Mouse (Mus musculus) ES-CJ7 (cell line): ENCODE measurements at regions not wholly inside any gene's neighbourhood (a gene's known extent, or its start where the extent isn't known, plus 50 kb on each side); places are given as distances from the start of the nearest gene placed in this dataset.
A peak's percentile ranks its signal among the peaks of the same experiment; 100 is the strongest.

ENCODE experiments used
- DNase-seq: peaks from one replicate; pipeline ENCODE4 v3.0.0; 2011; ENCODE audit warnings: low read depth, low spot score

GRCm38 (mm10) chr17:3962176-3962575 is 266.1 kb upstream of the Nox3 start:
- DNase-seq, result no peak

DNA sequence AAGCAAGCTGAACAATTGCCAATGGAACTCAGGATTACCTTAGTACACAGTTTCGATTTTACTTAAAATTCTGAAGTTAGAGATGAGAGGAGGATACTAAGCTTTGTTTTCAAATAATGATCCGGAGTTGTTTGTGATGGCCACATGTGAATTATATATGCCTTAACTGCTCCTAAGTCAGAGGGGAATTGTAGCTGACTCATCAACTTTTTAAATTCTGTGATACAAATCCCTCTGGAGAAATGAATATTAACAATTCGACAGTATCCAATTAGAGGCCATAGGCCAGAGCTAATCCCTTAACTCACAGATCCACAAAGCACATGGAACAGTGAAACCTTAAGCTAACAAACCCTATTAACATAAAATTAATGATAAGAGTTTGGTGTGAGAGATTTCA is 250.5 kb upstream of the Nox3 start:
- no peak for DNase-seq

GRCm38 (mm10) chr17:3936361-3936760 is 240.3 kb upstream of the Nox3 start:
- no peak for DNase-seq

DNA sequence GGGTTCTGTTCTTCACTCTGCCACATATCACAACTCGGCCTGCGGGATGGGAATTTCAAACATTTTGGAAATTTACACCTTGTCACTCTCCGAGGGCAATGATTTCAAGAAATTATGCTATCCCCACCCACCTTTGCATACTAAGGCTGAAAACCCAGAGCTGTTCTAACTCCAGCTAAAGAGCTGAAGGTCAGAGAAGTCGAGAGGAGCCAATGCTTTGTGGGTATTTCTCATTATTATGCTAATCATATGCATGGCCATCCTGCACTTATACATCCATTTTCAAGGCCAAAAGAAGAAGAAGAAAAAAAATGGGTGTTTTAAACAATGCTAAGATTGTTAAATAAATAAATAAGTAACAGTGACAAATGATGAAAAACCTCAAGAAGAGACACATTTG is 237.1 kb upstream of the Nox3 start:
- DNase-seq, result no peak

DNA sequence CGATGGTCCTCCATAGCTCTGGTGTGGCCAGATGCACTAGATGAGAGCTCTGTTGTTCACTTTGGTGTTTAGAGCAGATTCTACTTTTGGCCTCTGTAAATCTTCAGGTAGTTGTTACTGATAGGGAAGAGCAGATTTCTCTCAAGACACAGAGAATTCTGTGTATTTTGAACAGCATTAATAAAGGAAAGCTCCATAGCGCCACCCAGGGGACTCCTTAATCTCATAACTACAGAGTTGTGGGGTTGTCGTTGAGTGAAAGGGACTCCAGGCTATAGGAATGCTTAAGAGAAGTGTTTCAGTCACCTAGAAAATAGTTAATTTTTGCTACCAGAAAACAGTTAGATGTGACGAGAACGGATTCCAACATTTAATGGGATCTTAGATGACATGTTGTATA is 236.0 kb upstream of the Nox3 start:
- DNase-seq, result peak; percentile 5

GRCm38 (mm10) chr17:3927106-3927505 is 231.0 kb upstream of the Nox3 start:
- DNase-seq, result no peak

GRCm38 (mm10) chr17:3920282-3920681 is 224.2 kb upstream of the Nox3 start:
- no peak for DNase-seq

- no peak for DNase-seq
Observed at GRCm38 (mm10) chr17:3892826-3893225, 196.8 kb upstream of the Nox3 start.

DNA sequence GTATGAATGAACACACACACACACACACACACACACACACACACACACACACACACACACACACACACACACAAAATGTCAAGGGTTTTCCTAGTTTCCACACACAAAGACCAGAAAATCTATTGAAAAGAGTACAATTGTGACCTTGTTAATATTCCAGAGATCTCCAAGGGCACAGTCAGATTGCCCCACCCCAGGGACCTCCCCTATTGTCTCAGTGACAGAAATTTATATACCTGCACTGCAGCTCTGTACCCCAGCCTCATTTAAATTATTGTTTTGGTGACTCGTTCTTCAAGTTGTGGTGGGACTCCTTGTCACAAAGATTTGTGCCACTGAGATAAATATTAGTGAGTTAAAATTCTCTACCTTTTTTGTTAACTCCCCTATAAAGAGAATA is 187.1 kb upstream of the Nox3 start:
- DNase-seq, result no peak

DNA sequence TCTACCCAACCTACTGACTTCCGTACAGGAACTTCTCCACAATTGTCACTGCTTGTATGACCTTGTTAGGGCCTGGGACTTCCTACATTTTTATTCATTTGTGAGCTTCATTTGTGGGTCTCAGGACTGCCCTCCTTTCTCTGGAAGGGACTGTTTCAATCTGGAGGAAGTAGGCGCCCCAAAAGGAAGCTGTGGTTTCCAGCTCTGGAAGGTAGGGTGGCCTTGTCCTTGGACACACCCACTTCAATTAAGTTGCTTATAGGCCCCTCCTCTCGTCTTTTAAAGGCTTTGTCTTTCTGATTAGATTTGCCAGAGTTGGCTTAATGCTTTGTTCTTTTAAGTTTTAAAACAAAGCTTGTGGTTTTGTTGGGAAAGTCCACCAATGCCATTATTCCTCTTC is 183.0 kb upstream of the Nox3 start:
- peak; percentile 75 for DNase-seq

DNA sequence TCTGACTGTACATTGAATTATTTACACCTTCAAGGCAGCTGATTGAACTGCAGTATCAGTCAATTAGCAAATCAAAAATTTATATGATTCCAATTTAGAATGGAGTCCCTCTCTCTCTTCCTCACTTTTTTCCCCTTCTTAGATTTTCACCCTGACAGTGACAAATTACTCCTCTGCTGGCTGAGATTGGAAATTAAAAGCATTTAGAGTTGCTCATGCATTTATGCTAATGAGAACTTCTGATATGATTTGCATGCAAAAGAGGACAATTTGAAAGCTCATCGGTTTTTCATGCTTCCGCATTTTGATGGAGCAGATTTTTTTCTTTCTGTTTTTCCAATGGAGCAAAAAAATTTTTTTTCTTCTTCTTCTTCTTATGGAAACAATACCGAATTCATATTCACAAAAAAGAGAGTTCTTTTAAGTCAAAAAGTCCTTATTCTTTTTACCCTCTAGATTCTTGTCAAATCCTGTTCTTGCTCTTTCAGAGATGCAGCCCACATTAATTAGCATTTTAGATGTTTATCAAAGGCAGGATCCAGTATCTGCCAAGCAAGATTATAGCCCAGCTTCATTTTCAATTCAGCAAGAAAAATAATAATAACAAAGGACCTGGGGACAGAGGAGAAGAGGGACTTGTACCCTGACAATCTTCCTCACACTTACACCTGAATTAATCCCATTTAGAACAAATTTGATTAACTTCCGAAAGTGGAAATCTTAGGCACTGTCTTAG is 173.6 kb upstream of the Nox3 start:
- no peak for DNase-seq

DNA sequence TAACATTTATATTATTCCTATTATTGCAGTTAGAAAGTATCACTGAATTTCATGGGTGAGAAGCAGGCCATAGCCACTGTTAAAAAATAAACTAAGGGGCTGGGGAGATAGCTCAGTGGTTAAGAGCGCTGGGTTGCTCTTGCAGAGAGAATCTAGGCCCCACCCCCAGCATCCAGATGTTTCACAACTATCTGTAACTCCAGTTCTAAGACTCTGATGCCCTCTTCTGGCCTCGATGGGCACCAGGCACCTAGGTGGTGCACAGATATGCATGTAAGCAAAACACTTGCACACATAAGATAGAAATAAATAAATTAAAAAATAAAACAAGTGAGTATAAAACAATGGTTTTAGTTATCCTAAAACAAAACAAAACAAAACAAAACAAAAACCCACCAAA is 166.3 kb upstream of the Nox3 start:
- DNase-seq, result peak; percentile 65

DNA sequence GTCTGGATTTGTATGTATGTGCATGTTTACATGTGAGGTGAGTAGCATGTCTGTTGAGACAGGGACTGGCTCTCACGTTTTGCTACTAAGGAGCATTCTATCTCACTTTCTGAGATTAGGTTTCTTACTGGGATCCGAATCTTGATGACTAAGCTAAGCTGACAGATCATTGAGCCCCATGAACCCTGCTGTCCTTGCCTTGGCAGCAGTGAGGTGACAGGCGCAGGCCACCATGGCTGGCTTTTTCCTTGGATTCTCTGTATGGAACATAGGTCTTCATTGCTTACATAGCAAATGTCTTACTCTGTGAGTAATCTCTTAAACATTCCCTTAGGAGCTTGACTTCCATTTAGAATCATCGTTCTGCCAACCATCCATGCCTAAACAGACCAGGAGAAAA is 140.3 kb upstream of the Nox3 start:
- DNase-seq, result no peak

DNA sequence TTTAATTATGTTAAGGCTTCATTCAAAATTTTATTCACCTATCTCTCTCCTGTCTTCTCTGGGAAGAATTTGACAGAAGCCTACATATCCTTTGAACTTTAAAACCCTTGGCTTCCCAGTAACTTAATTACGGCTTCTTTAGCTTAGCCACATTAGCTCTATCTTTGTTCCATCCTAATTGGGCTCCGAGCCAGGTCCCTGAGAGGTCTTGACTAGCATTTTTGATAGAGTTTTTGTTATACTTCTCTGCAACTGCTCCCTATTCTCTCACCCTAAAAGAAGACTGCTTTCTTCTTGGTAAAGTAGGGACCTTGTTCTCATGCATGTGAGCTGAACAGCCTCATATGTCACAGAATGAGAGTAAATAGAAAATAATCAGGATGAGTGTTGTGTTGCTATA is 115.1 kb upstream of the Nox3 start:
- no peak for DNase-seq

DNA sequence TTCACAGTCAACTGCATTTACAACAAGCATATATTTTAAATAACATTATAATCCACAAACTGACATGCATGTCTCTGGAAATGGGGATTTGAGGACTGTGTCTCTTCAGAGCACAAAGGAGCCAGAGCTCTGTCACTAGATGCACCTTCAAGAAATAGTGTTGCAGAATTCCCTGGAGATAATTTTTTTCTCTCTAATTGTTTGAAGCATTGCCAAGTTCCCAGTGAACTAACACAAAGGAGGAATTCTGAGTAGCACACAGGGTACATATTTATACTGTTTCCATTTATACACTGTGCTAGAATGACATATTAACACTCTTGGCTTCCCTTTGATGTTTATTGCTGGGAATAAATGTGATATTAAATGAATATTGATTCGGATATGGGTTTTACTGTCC is 107.4 kb upstream of the Nox3 start:
- no peak for DNase-seq

DNA sequence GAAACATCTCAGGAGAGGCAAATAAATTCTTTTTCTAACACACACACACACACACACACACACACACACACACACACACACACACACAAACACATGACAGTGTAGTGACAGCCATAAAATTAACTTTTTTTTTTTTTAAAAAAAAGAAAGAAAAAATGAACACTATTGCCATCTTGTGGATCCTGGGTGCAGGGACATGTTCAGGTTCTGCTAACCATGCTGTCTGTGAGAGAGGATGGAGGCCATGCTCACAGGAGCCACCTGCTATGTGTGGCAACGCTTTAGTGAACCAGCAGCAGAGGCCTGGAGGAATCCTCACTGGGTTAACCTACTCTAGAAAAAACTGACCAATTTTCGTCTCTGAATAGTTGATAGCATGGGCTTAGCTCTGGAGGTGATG is 96.5 kb upstream of the Nox3 start:
- peak; percentile 31 for DNase-seq

- DNase-seq, result no peak
Observed at GRCm38 (mm10) chr17:3782156-3782555, 86.1 kb upstream of the Nox3 start.

DNA sequence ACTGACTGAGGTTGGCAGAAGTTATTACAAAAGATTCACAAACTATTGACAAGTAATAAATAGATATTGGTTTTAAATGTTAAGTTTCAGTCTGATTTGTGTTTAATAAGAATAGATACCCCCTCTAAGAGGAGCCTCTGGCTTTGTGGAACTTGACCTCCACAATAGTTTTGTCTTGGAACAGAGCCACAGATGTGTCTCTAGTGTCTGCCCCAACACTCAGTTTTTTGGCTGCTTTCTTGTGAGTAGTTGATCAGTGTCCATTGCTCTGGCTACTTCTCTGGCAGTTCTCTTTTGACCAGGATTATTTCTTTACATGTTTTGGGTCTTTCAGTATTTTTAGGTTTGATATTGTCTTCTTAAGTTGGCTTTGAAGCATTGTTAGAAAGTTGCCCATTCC is 81.6 kb upstream of the Nox3 start:
- no peak for DNase-seq

GRCm38 (mm10) chr17:3747808-3748335 is 51.8 kb upstream of the Nox3 start:
- DNase-seq, result no peak
